Comparison of ENCODE assay signal across 18 mouse cellular contexts in genomic region chr5:50074245-50074644, GRCm38 (mm10). TPM values are rescaled to one million over a fixed set of nuclear protein-coding genes. Genes with fewer than 3 reads are reported as not detected.
DNase-seq lines count a peak whose midpoint lies in the region; ATAC-seq lines count a peak whose summit lies in the region.
"Had no signal": no experiment of that assay in that cellular context is flagged by ENCODE, and none has a peak within 500 bp of the region (broad histone marks: within the 10 kb centered on the region; RNA-seq: fewer than 3 reads in every experiment).

No protein-coding gene starts in this region.

- peak; percentile 70 for ATAC-seq in frontal cortex, adult (ENCODE audit: low TSS enrichment)
- ATAC-seq: forebrain, embryonic 13.5 days; forebrain, embryonic 16.5 days had no signal

- DNase-seq in frontal cortex, postnatal 14 days (ENCODE audit: low spot score in 2 of 2) = no peak
- peak; percentile 35 for DNase-seq in layer of hippocampus, adult 9-11 months
- no peak for DNase-seq in layer of hippocampus, postnatal 25 days (ENCODE audit: extremely low spot score in 1 of 2, low spot score in 1 of 2)
- DNase-seq in brain, adult 2 months (ENCODE audit: low read depth, low spot score) = peak; percentile 47
- DNase-seq in telencephalon, adult 2 months (ENCODE audit: low read depth, low spot score) = peak; percentile 29
- no peak for DNase-seq in testis, postnatal 10 days (ENCODE audit: low spot score)
- DNase-seq: adrenal gland, adult 2 months; adrenal gland, postnatal 10 days; adrenal gland, postnatal 25 days; cerebellum, adult 11-12 months; cerebellum, adult 2 months; cerebellum, adult 9-10 months; cerebellum, postnatal 10 days; cerebellum, postnatal 25 days had no signal

RNA-seq across cellular contexts. Expression of gene Adgra3, which starts 15.4 kb away (rescaled TPM):
- 10 to 100 TPM; 17.6 to 27.0 TPM for total RNA-seq in layer of hippocampus, postnatal 25 days (2021)
- total RNA-seq: MEL had no signal

Comparison
In these comparisons a context has a peak if more than half of its experiments do, and no peak if none do; other contexts are left out.
1. DNase-seq: peak in layer of hippocampus, adult 9-11 months (single experiment), brain, adult 2 months (single experiment) and telencephalon, adult 2 months (single experiment); none in frontal cortex, postnatal 14 days (0 of 2), layer of hippocampus, postnatal 25 days (0 of 2) and testis, postnatal 10 days (single experiment).